Mouse (Mus musculus): Measurements from ENCODE around the gene Taf15. TPM values are rescaled to one million over a fixed set of nuclear protein-coding genes. Genes with fewer than 3 reads are reported as not detected.

Taf15 gene
- polyA plus RNA-seq, 1 experiment, result 6.1 TPM

- WGBS, result 61% methylated on average over 3 of the region's 3 CpGs
- Histone ChIP-seq H3K27me3 (ENCODE audit: control insufficient read depth, insufficient read depth, low read length) (no peaks in the 10 kb centered on the region), H3K27ac (ENCODE audit: insufficient read depth, low read depth, low read length) (peak overlapping the region; percentile 72), H3K4me3 (ENCODE audit: low read depth, low read length) (no peak overlapping the region), H3K4me1 (ENCODE audit: control insufficient read depth, insufficient read depth, insufficient read length, low read length) (peaks cover 40% of the 10 kb centered on the region), H3K36me3 (ENCODE audit: control insufficient read depth, insufficient read depth, low read length) (no peaks in the 10 kb centered on the region)
- no peak for TF ChIP-seq CTCF (IDR thresholded peaks at IDR 0.05; ENCODE audit: extremely low read depth, insufficient read length, insufficient replicate concordance, low read depth, low read length)
- TF ChIP-seq POLR2A (IDR thresholded peaks at IDR 0.05; ENCODE audit: low read depth, low read length), result no peak
Measured at GRCm38 (mm10) chr11:83455608-83456007, 17.3 kb upstream of the Taf15 start.

- Histone ChIP-seq H3K4me1 (ENCODE audit: control insufficient read depth, insufficient read depth, insufficient read length, low read length) (peaks cover 38% of the 10 kb centered on the region), H3K27ac (ENCODE audit: insufficient read depth, low read depth, low read length) (no peak overlapping the region), H3K4me3 (ENCODE audit: low read depth, low read length) (no peak overlapping the region), H3K27me3 (ENCODE audit: control insufficient read depth, insufficient read depth, low read length) (no peaks in the 10 kb centered on the region), H3K36me3 (ENCODE audit: control insufficient read depth, insufficient read depth, low read length) (no peaks in the 10 kb centered on the region)
- no peak for TF ChIP-seq POLR2A (IDR thresholded peaks at IDR 0.05; ENCODE audit: low read depth, low read length)
- TF ChIP-seq CTCF (IDR thresholded peaks at IDR 0.05; ENCODE audit: extremely low read depth, insufficient read length, insufficient replicate concordance, low read depth, low read length), result no peak
- 46% methylated on average over 7 of the region's 7 CpGs for WGBS
Measured at GRCm38 (mm10) chr11:83457257-83457656, 15.6 kb upstream of the Taf15 start.

GRCm38 (mm10) chr11:83457912-83458601 is 14.8 kb upstream of the Taf15 start:
- H3K36me3 ChIP-seq (ENCODE audit: control insufficient read depth, insufficient read depth, low read length), result no peaks in the 10 kb centered on the region
- H3K27me3 ChIP-seq (ENCODE audit: control insufficient read depth, insufficient read depth, low read length), result no peaks in the 10 kb centered on the region
- H3K4me1 ChIP-seq (ENCODE audit: control insufficient read depth, insufficient read depth, insufficient read length, low read length), result peaks cover 35% of the 10 kb centered on the region
- H3K4me3 ChIP-seq (ENCODE audit: low read depth, low read length), result no peak overlapping the region
- H3K27ac ChIP-seq (ENCODE audit: insufficient read depth, low read depth, low read length), result 0 out of 2 replicates have a peak overlapping the region, but pooled peaks have one; percentile 15
- WGBS, result 59% methylated on average over 9 of the region's 9 CpGs
- TF ChIP-seq POLR2A (IDR thresholded peaks at IDR 0.05; ENCODE audit: low read depth, low read length), result no peak
- TF ChIP-seq CTCF (IDR thresholded peaks at IDR 0.05; ENCODE audit: extremely low read depth, insufficient read length, insufficient replicate concordance, low read depth, low read length), result no peak

- TF ChIP-seq POLR2A (IDR thresholded peaks at IDR 0.05; ENCODE audit: low read depth, low read length), result no peak
- TF ChIP-seq CTCF (IDR thresholded peaks at IDR 0.05; ENCODE audit: extremely low read depth, insufficient read length, insufficient replicate concordance, low read depth, low read length), result no peak
Measured at GRCm38 (mm10) chr11:83461462-83462027, 11.3 kb upstream of the Taf15 start.

GRCm38 (mm10) chr11:83462711-83463244 is 10.1 kb upstream of the Taf15 start, which contains the start of gene Mmp28:
Gene Mmp28 (minus strand): TSS chr11:83463071.
- TF ChIP-seq CTCF (IDR thresholded peaks at IDR 0.05; ENCODE audit: extremely low read depth, insufficient read length, insufficient replicate concordance, low read depth, low read length), result 0 out of 2 replicates have a peak, but pooled peaks have one; percentile 8
- no peak for TF ChIP-seq POLR2A (IDR thresholded peaks at IDR 0.05; ENCODE audit: low read depth, low read length)
- Histone ChIP-seq H3K4me1 (ENCODE audit: control insufficient read depth, insufficient read depth, insufficient read length, low read length) (peaks cover 24% of the 10 kb centered on the region; the same call in 1 of the 2 replicates), H3K27ac (ENCODE audit: insufficient read depth, low read depth, low read length) (peak within 1 kb of the TSS; percentile 18; the same call in 1 of the 2 replicates), H3K27me3 (ENCODE audit: control insufficient read depth, insufficient read depth, low read length) (no peaks in the 10 kb centered on the region), H3K36me3 (ENCODE audit: control insufficient read depth, insufficient read depth, low read length) (no peaks in the 10 kb centered on the region), H3K4me3 (ENCODE audit: low read depth, low read length) (peak within 1 kb of the TSS; percentile 87)
- WGBS, result 1% methylated on average over 42 of the region's 42 CpGs

More at GRCm38 (mm10) chr11:83461462-83462027, 11.3 kb upstream of the Taf15 start:
- no peak overlapping the region for H3K27ac ChIP-seq (ENCODE audit: insufficient read depth, low read depth, low read length)
- H3K4me3 ChIP-seq (ENCODE audit: low read depth, low read length), result no peak overlapping the region
- peaks cover 24% of the 10 kb centered on the region for H3K4me1 ChIP-seq (ENCODE audit: control insufficient read depth, insufficient read depth, insufficient read length, low read length)
- no peaks in the 10 kb centered on the region for H3K27me3 ChIP-seq (ENCODE audit: control insufficient read depth, insufficient read depth, low read length)
- 87% methylated on average over 10 of the region's 10 CpGs for WGBS
- H3K36me3 ChIP-seq (ENCODE audit: control insufficient read depth, insufficient read depth, low read length), result no peaks in the 10 kb centered on the region

GRCm38 (mm10) chr11:83465976-83466375 is 6.9 kb upstream of the Taf15 start:
- H3K36me3 ChIP-seq (ENCODE audit: control insufficient read depth, insufficient read depth, low read length), result no peaks in the 10 kb centered on the region
- peak overlapping the region; percentile 46 for H3K27ac ChIP-seq (ENCODE audit: insufficient read depth, low read depth, low read length)

More at GRCm38 (mm10) chr11:83465976-83466375, 6.9 kb upstream of the Taf15 start:
- H3K4me3 ChIP-seq (ENCODE audit: low read depth, low read length), result no peak overlapping the region
- H3K4me1 ChIP-seq (ENCODE audit: control insufficient read depth, insufficient read depth, insufficient read length, low read length), result peaks cover 21% of the 10 kb centered on the region; the same call in 1 of the 2 replicates
- no peak for TF ChIP-seq POLR2A (IDR thresholded peaks at IDR 0.05; ENCODE audit: low read depth, low read length)
- TF ChIP-seq CTCF (IDR thresholded peaks at IDR 0.05; ENCODE audit: extremely low read depth, insufficient read length, insufficient replicate concordance, low read depth, low read length), result no peak
- WGBS, result 11% methylated on average over 2 of the region's 2 CpGs
- H3K27me3 ChIP-seq (ENCODE audit: control insufficient read depth, insufficient read depth, low read length), result no peaks in the 10 kb centered on the region

Measured in small intestine, adult 2 months (tissue).